Mouse (Mus musculus) cerebellum, adult 2 months (tissue): ENCODE results near the gene Ldhb.

Experiments
- CTCF ChIP-seq: fragments of 200-500 bp; IDR thresholded peaks from 2 replicates; pipeline ENCODE4 v1.5.1; 2011; ENCODE audit warnings: low read depth, mild to moderate bottlenecking, control low read depth, low read length, moderate library complexity, borderline replicate concordance; ENCODE audit not compliant: insufficient read depth
- POLR2A ChIP-seq: fragments of 200-500 bp; IDR thresholded peaks from 2 replicates; pipeline ENCODE4 v1.6.1; 2011; ENCODE audit warnings: low read length, control low read depth, borderline replicate concordance; ENCODE audit not compliant: insufficient read depth

- TF ChIP-seq POLR2A: no peak
- TF ChIP-seq CTCF: no peak
These were observed 1.3 kb downstream of the Ldhb start for GRCm38 (mm10) chr6:142506338-142507032.
